15 mouse cellular contexts compared by ENCODE assay signal in the genomic region with DNA sequence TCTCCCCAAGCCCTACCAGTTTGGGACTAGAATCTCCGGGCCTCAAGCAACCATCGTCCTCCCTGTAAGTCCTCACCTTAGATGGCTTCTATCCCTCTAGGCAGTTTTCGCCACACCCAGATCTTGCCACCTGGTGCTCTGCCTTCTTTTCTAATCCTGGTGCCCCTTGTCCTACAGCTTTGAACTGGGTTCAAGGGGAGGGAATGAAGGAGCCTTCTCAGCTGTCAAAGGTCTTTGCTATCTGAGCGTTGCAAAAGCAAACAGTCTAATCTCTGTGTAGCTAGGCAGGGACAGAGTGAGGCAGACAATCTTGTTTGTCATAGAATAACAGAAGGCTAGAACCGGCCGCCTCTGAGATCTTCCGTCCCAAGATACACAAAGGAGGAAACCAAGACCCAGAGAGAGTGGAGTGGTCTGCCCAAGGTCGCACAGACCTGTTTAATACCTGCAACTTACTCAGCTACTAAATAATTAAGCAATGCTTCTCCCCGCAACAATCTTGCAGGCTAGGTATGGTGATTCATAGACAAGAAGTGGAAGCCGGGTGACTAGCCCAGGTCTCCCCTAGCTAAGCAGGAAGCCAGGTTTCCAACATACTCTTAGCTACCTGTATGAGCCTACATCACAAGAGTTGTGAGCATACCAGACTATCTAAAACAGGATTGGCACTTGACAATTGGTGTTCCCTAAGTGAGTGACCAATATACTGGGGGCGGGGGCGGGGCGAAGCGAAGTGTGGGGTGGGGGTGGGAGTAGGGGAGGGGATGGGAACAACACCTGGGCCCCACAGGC. TPM values are rescaled to one million over a fixed set of nuclear protein-coding genes. Genes with fewer than 3 reads are reported as not detected.
A peak's percentile ranks its signal among the peaks of the same experiment; 100 is the strongest.
DNase-seq lines count a peak whose midpoint lies in the region; ATAC-seq and TF ChIP-seq lines count a peak whose summit lies in the region.
"Had no signal": no experiment of that assay in that cellular context is flagged by ENCODE, and none has a peak within 500 bp of the region (broad histone marks: within the 10 kb centered on the region; RNA-seq: fewer than 3 reads in every experiment).

A gene (minus strand): TSS at position 152 of the 792 bp plus-strand sequence.

- H3K4me3 ChIP-seq in kidney, adult 2 months (ENCODE audit: insufficient read depth, low read depth, low read length): no peak within 1 kb of the TSS
- H3K4me3 ChIP-seq in CH12.LX (replicated peaks in 1 of 3; ENCODE audit: low read depth in 2 of 3, low read length in 2 of 3, poor library complexity in 1 of 3): peak within 1 kb of the TSS; percentile 5 to 34 (median 16)
- H3K4me3 ChIP-seq in bone marrow macrophage, adult 2 months (ENCODE audit: insufficient read depth, low read length): peak within 1 kb of the TSS; percentile 36
- H3K4me3 ChIP-seq in liver, postnatal 0 days (ENCODE audit: low read depth, low read length): no peak within 1 kb of the TSS
- H3K4me3 ChIP-seq in gastrocnemius, adult 2 months: no peak within 1 kb of the TSS
- H3K4me3 ChIP-seq: neural tube, embryonic 12.5 days had no signal

- no peak for TF ChIP-seq RAD21 in CH12.LX (IDR thresholded peaks at IDR 0.05; ENCODE audit: low read depth, low read length)

- H3K36me3 ChIP-seq in kidney, adult 2 months (ENCODE audit: control insufficient read depth, insufficient read depth, low read length): no peaks in the 10 kb centered on the region
- H3K36me3 ChIP-seq in CH12.LX (replicated peaks in 1 of 2; ENCODE audit: control insufficient read depth in 1 of 2, insufficient read depth in 1 of 2, low read length in 1 of 2): no peaks in the 10 kb centered on the region
- H3K36me3 ChIP-seq in liver, postnatal 0 days (replicated peaks; ENCODE audit: insufficient read depth, low read length): no peaks in the 10 kb centered on the region
- H3K36me3 ChIP-seq: neural tube, embryonic 12.5 days had no signal

- H3K27ac ChIP-seq in kidney, adult 2 months (ENCODE audit: insufficient read depth, low read depth, low read length): peak within 1 kb of the TSS; percentile 81; the same call in 1 of the 2 replicates
- no peak within 1 kb of the TSS for H3K27ac ChIP-seq in CH12.LX (ENCODE audit: insufficient read depth, low read depth)
- H3K27ac ChIP-seq in bone marrow macrophage, adult 2 months (ENCODE audit: insufficient read depth, low read depth, low read length): peak within 1 kb of the TSS; percentile 17; the same call in 1 of the 2 replicates
- H3K27ac ChIP-seq in liver, postnatal 0 days (ENCODE audit: low read depth): peak within 1 kb of the TSS; percentile 30; the same call in 1 of the 2 replicates
- H3K27ac ChIP-seq in gastrocnemius, adult 2 months: no peak within 1 kb of the TSS
- H3K27ac ChIP-seq: neural tube, embryonic 12.5 days had no signal

- intact Hi-C loops in gastrocnemius, adult 2 months (cut with DNase I): no loop called here
- intact Hi-C loops in left cerebral cortex, postnatal 14 days (cut with DNase I): no loop called here

- no peaks in the 10 kb centered on the region for H3K9me3 ChIP-seq in CH12.LX (replicated peaks; ENCODE audit: low read length)
- no peaks in the 10 kb centered on the region for H3K9me3 ChIP-seq in liver, postnatal 0 days (ENCODE audit: low read length)
- H3K9me3 ChIP-seq: neural tube, embryonic 12.5 days had no signal

- TF ChIP-seq EP300 in CH12.LX (IDR thresholded peaks at IDR 0.05; ENCODE audit: low read length): no peak
- TF ChIP-seq EP300 in liver, postnatal 0 days (IDR thresholded peaks at IDR 0.05; ENCODE audit: low read depth): no peak

- H3K27me3 ChIP-seq in kidney, adult 2 months (replicated peaks; ENCODE audit: control insufficient read depth, insufficient read depth, low read length): no peaks in the 10 kb centered on the region
- no peaks in the 10 kb centered on the region for H3K27me3 ChIP-seq in CH12.LX (replicated peaks)
- no peaks in the 10 kb centered on the region for H3K27me3 ChIP-seq in liver, postnatal 0 days (ENCODE audit: insufficient read depth, low read length)
- H3K27me3 ChIP-seq: neural tube, embryonic 12.5 days had no signal

- 66% methylated on average over 14 of the region's 14 CpGs for WGBS in kidney, adult 2 months
- 42% methylated on average over 14 of the region's 14 CpGs for WGBS in liver, postnatal 0 days (ENCODE audit: insufficient replicate concordance)

- in situ Hi-C loops in CH12.LX (cut with MboI; ENCODE audit: low pct_ligation_motif_present, low pct_unique_long_range_greater_than_20kb, low sequenced_read_pairs): no loop called here

- TF ChIP-seq POLR2A in kidney, adult 2 months (IDR thresholded peaks at IDR 0.05; ENCODE audit: low read depth, low read length): no peak
- no peak for TF ChIP-seq POLR2A in CH12.LX (IDR thresholded peaks at IDR 0.05; ENCODE audit: low read depth, low read length)
- TF ChIP-seq POLR2A in bone marrow macrophage, adult 2 months (IDR thresholded peaks at IDR 0.05; ENCODE audit: borderline replicate concordance, low read depth, low read length): no peak

- no peak within 1 kb of the TSS for H3K9ac ChIP-seq in CH12.LX (ENCODE audit: insufficient read depth, low read depth)
- H3K9ac ChIP-seq in liver, postnatal 0 days (replicated peaks): 0 out of 2 replicates have a peak within 1 kb of the TSS, but pooled peaks have one; percentile 13
- H3K9ac ChIP-seq: neural tube, embryonic 12.5 days had no signal

- H3K4me1 ChIP-seq in kidney, adult 2 months (ENCODE audit: control insufficient read depth, insufficient read depth, low read length): peaks cover 27% of the 10 kb centered on the region
- H3K4me1 ChIP-seq in CH12.LX (ENCODE audit: control insufficient read depth in 1 of 2, insufficient read depth in 2 of 2): peaks cover 17 to 42% of the 10 kb centered on the region in 2 experiments
- peaks cover 13% of the 10 kb centered on the region for H3K4me1 ChIP-seq in bone marrow macrophage, adult 2 months (ENCODE audit: control insufficient read depth, insufficient read depth, low read length)
- H3K4me1 ChIP-seq in liver, postnatal 0 days (ENCODE audit: insufficient read depth): peaks cover 7% of the 10 kb centered on the region; the same call in 1 of the 2 replicates

- no peak for TF ChIP-seq CTCF in kidney, adult 2 months (conservative IDR thresholded peaks at IDR 0.05; ENCODE audit: insufficient read depth, insufficient read length, low read depth, low read length)
- no peak for TF ChIP-seq CTCF in CH12.LX (conservative IDR thresholded peaks at IDR 0.05 in 1 of 2, IDR thresholded peaks at IDR 0.05 in 1 of 2; ENCODE audit: low read depth in 2 of 2, low read length in 2 of 2)
- no peak for TF ChIP-seq CTCF in bone marrow macrophage, adult 2 months (IDR thresholded peaks at IDR 0.05; ENCODE audit: low read depth, low read length)
- no peak for TF ChIP-seq CTCF in liver, postnatal 0 days (IDR thresholded peaks at IDR 0.05; ENCODE audit: low read depth)
- no peak for TF ChIP-seq CTCF in gastrocnemius, adult 2 months (IDR thresholded peaks at IDR 0.05)

- peak within 1 kb of the TSS; percentile 74 for H3K4me2 ChIP-seq in CH12.LX (ENCODE audit: insufficient read depth, low read depth, poor library complexity, severe bottlenecking)
- H3K4me2 ChIP-seq in liver, postnatal 0 days (ENCODE audit: low read depth, low read length): peak within 1 kb of the TSS; percentile 60
- H3K4me2 ChIP-seq: neural tube, embryonic 12.5 days had no signal

- no peak for DNase-seq in kidney, adult 2 months
- no peak for DNase-seq in kidney, adult 9 months
- DNase-seq in CH12.LX (ENCODE audit: extremely low read depth): no peak
- no peak for DNase-seq in liver, postnatal 0 days
- no peak for DNase-seq in gastrocnemius, adult 2 months
- DNase-seq in right cerebral cortex, postnatal 14 days: no peak
- DNase-seq in left cerebral cortex, postnatal 14 days (ENCODE audit: low spot score in 2 of 2): no peak
- DNase-seq: cerebellum, adult 9-10 months; midbrain, embryonic 14.5 days had no signal

- dilution Hi-C loops in CH12.LX (cut with MboI; ENCODE audit: extremely low pct_ligation_motif_present, extremely low pct_unique_long_range_greater_than_20kb, low sequenced_read_pairs): no loop called here

- H3K79me2 ChIP-seq in CH12.LX (replicated peaks; ENCODE audit: control insufficient read depth, extremely low read depth, insufficient read depth, poor library complexity, severe bottlenecking): no peaks in the 10 kb centered on the region

- ATAC-seq in liver, postnatal 0 days: peak; percentile 31; the same call in 1 of the 2 replicates
- ATAC-seq: forebrain, embryonic 16.5 days had no signal

TF ChIP-seq in CH12.LX, 34 proteins besides CTCF, POLR2A, EP300 and RAD21 (continues in another document):
- TF ChIP-seq CHD2 (IDR thresholded peaks at IDR 0.05; ENCODE audit: low read length) (no peak), SMC3 (IDR thresholded peaks at IDR 0.05; ENCODE audit: low read depth, low read length) (no peak), ZNF384 (IDR thresholded peaks at IDR 0.05; ENCODE audit: low read depth, low read length) (no peak), ZC3H11A (IDR thresholded peaks at IDR 0.05; ENCODE audit: low read depth, low read length) (no peak), USF2 (conservative IDR thresholded peaks at IDR 0.05; ENCODE audit: low read depth, low read length) (no peak), ETS1 (conservative IDR thresholded peaks at IDR 0.05; ENCODE audit: low read depth, low read length) (no peak), MAFK (IDR thresholded peaks at IDR 0.05; ENCODE audit: insufficient replicate concordance, low read length) (no peak), ELF1 (IDR thresholded peaks at IDR 0.05; ENCODE audit: low read depth, low read length) (no peak), E2F4 (IDR thresholded peaks at IDR 0.05; ENCODE audit: insufficient replicate concordance, low read depth, low read length) (no peak), PAX5 (IDR thresholded peaks at IDR 0.05; ENCODE audit: low read length) (no peak), MAZ (IDR thresholded peaks at IDR 0.05; ENCODE audit: low read depth, low read length) (no peak), MXI1 (IDR thresholded peaks at IDR 0.05; ENCODE audit: low read depth, low read length) (no peak), USF1 (IDR thresholded peaks at IDR 0.05; ENCODE audit: low read depth, low read length) (no peak), TBP (conservative IDR thresholded peaks at IDR 0.05; ENCODE audit: low read depth, low read length) (no peak), NELFE (IDR thresholded peaks at IDR 0.05; ENCODE audit: low read depth, low read length) (no peak), POLR2AphosphoS2 (IDR thresholded peaks at IDR 0.05; ENCODE audit: low read depth, low read length) (no peak)

RNA-seq across cellular contexts. Expression of the gene that starts here (rescaled TPM):
- polyA plus RNA-seq in kidney, adult 2 months (2012; rRNA removed): 0.22 and 0.26 TPM in 2 replicates
- total RNA-seq in CH12.LX (2012; rRNA removed) (0.30 and 0.38 TPM in 2 replicates), CH12.LX (2014; rRNA removed) (not detected in 2 replicates)
- 0.20 and 0.35 TPM in 2 replicates for polyA plus RNA-seq in CH12.LX (2012; ENCODE audit: insufficient read length, low read depth)
- polyA plus RNA-seq in bone marrow macrophage, adult 2 months (2012; ENCODE audit: insufficient read depth, insufficient read length, missing spikeins): 1.0 TPM in 2 replicates
- 0.20 TPM in 1 of 2 replicates, not detected in the other for polyA plus RNA-seq in liver, postnatal 0 days (2015; fragmentation: Nextera tagmentation; extraction: Ambion mirVana)
- total RNA-seq in gastrocnemius, adult 2 months (2021): under 1 TPM in 1 of 2 experiments, not detected in 1; 0.28 TPM
- not detected for total RNA-seq in left cerebral cortex, postnatal 14 days (2021)
- total RNA-seq: heart, adult 18-20 months had no signal
- polyA plus RNA-seq: embryonic facial prominence, embryonic 11.5 days; forebrain, embryonic 16.5 days; limb, embryonic 14.5 days; midbrain, embryonic 14.5 days had no signal

Comparison
In these comparisons a context has a peak if more than half of its experiments do, and no peak if none do; other contexts are left out.
1. Peak in ATAC-seq, H3K27ac ChIP-seq, H3K9ac ChIP-seq and H3K4me2 ChIP-seq in liver, postnatal 0 days; RNA of the gene not detected or under 1 TPM.
2. H3K27ac ChIP-seq: peak in kidney, adult 2 months (single experiment) and bone marrow macrophage, adult 2 months (single experiment); none in CH12.LX (single experiment) and gastrocnemius, adult 2 months (single experiment).
3. H3K4me3 ChIP-seq: peak in CH12.LX (3 of 3) and bone marrow macrophage, adult 2 months (single experiment); none in kidney, adult 2 months (single experiment), liver, postnatal 0 days (single experiment) and gastrocnemius, adult 2 months (single experiment).